Mouse (Mus musculus): Measurements from ENCODE around the gene Scn5a.
A peak's percentile ranks its signal among the peaks of the same experiment; 100 is the strongest.

The Scn5a gene

GRCm38 (mm10) chr9:119564803-119565202 is 14.0 kb downstream of the Scn5a start:
- DNase-seq (ENCODE audit: low read depth, low spot score): peak; percentile 71

GRCm38 (mm10) chr9:119563617-119564016 is 15.2 kb downstream of the Scn5a start:
- no peak for DNase-seq (ENCODE audit: low read depth, low spot score)

GRCm38 (mm10) chr9:119562256-119562655 is 16.6 kb downstream of the Scn5a start:
- no peak for DNase-seq (ENCODE audit: low read depth, low spot score)

- no peak for DNase-seq (ENCODE audit: low read depth, low spot score)
These were observed 17.1 kb downstream of the Scn5a start for GRCm38 (mm10) chr9:119561746-119562145.

- DNase-seq (ENCODE audit: low read depth, low spot score): peak; percentile 68
These were observed 19.1 kb downstream of the Scn5a start for GRCm38 (mm10) chr9:119559537-119560276.

- DNase-seq (ENCODE audit: low read depth, low spot score): peak; percentile 34
These were observed 20.5 kb downstream of the Scn5a start for GRCm38 (mm10) chr9:119558119-119558854.

- no peak for DNase-seq (ENCODE audit: low read depth, low spot score)
These were observed 22.8 kb downstream of the Scn5a start for GRCm38 (mm10) chr9:119556043-119556442.

- no peak for DNase-seq (ENCODE audit: low read depth, low spot score)
These were observed 31.3 kb downstream of the Scn5a start for GRCm38 (mm10) chr9:119547528-119547927.

GRCm38 (mm10) chr9:119547128-119547527 is 31.7 kb downstream of the Scn5a start:
- no peak for DNase-seq (ENCODE audit: low read depth, low spot score)

GRCm38 (mm10) chr9:119540726-119541125 is 38.1 kb downstream of the Scn5a start:
- no peak for DNase-seq (ENCODE audit: low read depth, low spot score)

GRCm38 (mm10) chr9:119537823-119538222 is 41.0 kb downstream of the Scn5a start:
- DNase-seq (ENCODE audit: low read depth, low spot score): peak; percentile 16

GRCm38 (mm10) chr9:119531684-119532417 is 47.0 kb downstream of the Scn5a start:
- DNase-seq (ENCODE audit: low read depth, low spot score): no peak

- no peak for DNase-seq (ENCODE audit: low read depth, low spot score)
These were observed 54.3 kb downstream of the Scn5a start for GRCm38 (mm10) chr9:119524511-119524910.

GRCm38 (mm10) chr9:119523301-119523700 is 55.5 kb downstream of the Scn5a start:
- no peak for DNase-seq (ENCODE audit: low read depth, low spot score)

GRCm38 (mm10) chr9:119519116-119519515 is 59.7 kb downstream of the Scn5a start:
- DNase-seq (ENCODE audit: low read depth, low spot score): peak; percentile 62

- DNase-seq (ENCODE audit: low read depth, low spot score): no peak
These were observed 60.6 kb downstream of the Scn5a start for GRCm38 (mm10) chr9:119518177-119518576.

GRCm38 (mm10) chr9:119517467-119517866 is 61.3 kb downstream of the Scn5a start:
- DNase-seq (ENCODE audit: low read depth, low spot score): no peak

GRCm38 (mm10) chr9:119516815-119517214 is 62.0 kb downstream of the Scn5a start:
- DNase-seq (ENCODE audit: low read depth, low spot score): no peak

GRCm38 (mm10) chr9:119515454-119515853 is 63.4 kb downstream of the Scn5a start:
- no peak for DNase-seq (ENCODE audit: low read depth, low spot score)

GRCm38 (mm10) chr9:119514986-119515385 is 63.8 kb downstream of the Scn5a start:
- DNase-seq (ENCODE audit: low read depth, low spot score): no peak

GRCm38 (mm10) chr9:119513816-119514215 is 65.0 kb downstream of the Scn5a start:
- no peak for DNase-seq (ENCODE audit: low read depth, low spot score)

- DNase-seq (ENCODE audit: low read depth, low spot score): no peak
These were observed 65.8 kb downstream of the Scn5a start for GRCm38 (mm10) chr9:119512993-119513392.

Measured in brain, adult 2 months (tissue).